Mouse (Mus musculus) bone marrow macrophage, adult 2 months (primary cell): ENCODE measurements around the gene Pdss1. TPM values are rescaled to one million over a fixed set of nuclear protein-coding genes. Genes with fewer than 3 reads are reported as not detected.
A peak's percentile ranks its signal among the peaks of the same experiment; 100 is the strongest.
"Not testable (repeated sequence)": the region's sequence is repeated elsewhere in the genome, so short reads cannot be mapped to it uniquely, and the experiment has no call there.

Experiments used
- H3K27ac ChIP-seq: 2 replicates; pipeline ENCODE4 v1.5.1; 2012; ENCODE audit warnings: low read depth, low read length; ENCODE audit not compliant: insufficient read depth
- H3K4me1 ChIP-seq: 2 replicates; pipeline ENCODE4 v1.6.1; 2012; ENCODE audit warnings: low read length; ENCODE audit not compliant: control insufficient read depth, insufficient read depth
- H3K4me3 ChIP-seq: 2 replicates; pipeline ENCODE4 v1.5.1; 2012; ENCODE audit warnings: mild to moderate bottlenecking, low read length, moderate library complexity; ENCODE audit not compliant: insufficient read depth
- CTCF ChIP-seq: IDR thresholded peaks from 2 replicates; pipeline ENCODE4 v1.5.1; 2012; ENCODE audit warnings: low read depth, mild to moderate bottlenecking, low read length, moderate library complexity
- POLR2A ChIP-seq: IDR thresholded peaks from 2 replicates; pipeline ENCODE4 v1.6.1; 2012; ENCODE audit warnings: mild to moderate bottlenecking, low read depth, low read length, borderline replicate concordance
- polyA plus RNA-seq: library from polyadenylated mRNA; stranded (reverse); fragments of >200 nt; gene quantifications from 2 replicates; pipeline ENCODE4 v1.2.4, GENCODE M21; 2012; ENCODE audit not compliant: missing spikeins, insufficient read depth, insufficient read length

Pdss1 gene
- 3.1 and 3.4 TPM in 2 replicates for polyA plus RNA-seq

DNA sequence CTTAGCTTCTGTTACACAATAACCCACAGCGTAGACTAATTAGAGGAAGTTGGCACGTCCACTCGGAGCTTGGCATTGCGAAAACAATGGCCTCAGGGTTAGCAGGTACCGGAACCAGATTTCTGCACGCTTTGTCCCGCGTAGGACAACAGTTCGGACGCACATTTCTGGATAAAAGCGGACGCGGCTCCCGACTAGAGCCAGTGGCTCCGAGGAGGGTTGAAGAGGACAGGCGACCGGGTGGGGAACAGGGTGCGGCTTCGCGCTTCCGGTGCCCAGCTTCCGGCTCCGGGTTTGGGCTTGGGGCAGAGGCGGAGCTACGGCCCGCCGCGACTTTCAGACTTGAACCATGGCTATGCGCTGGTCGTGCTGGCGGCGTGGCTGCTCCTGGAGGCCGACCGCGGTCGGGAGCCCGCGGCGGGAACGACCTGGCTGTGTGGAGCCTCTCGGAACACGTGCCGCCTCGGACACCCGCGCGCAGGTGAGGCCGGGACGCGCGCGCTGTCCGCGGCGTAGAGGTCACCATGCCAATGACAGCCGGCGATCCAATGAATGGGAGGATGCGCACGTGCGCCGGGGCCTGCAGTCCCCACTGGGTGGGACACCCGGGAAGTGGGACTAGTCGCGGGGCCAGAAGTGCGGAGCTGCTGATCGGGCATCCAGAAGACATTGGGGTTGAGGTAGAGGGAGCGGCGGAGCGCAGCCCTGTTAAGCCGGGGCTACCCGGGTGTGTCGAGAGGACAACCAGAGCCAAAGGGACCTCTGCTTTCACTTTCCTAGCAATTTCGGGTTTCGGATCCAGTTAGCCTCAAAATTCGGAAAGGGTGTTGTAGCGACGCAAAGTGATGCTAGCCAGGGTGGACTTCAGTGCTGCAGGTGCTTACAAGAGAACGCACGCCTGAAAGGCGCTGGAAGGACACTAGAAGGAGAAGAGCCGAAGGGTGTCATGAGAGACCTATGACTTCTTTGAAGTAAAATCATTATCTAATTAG, at the start of gene Pdss1:
Gene Pdss1, plus strand, starts transcription at position 241 of the 992 bp plus-strand sequence.
- peak within 1 kb of the TSS; percentile 84 for H3K27ac ChIP-seq
- peak within 1 kb of the TSS; percentile 86 for H3K4me3 ChIP-seq
- TF ChIP-seq POLR2A (0 out of 2 replicates have a peak, but pooled peaks have one; percentile 37), CTCF (no peak)
- peaks cover 6% of the 10 kb centered on the region for H3K4me1 ChIP-seq

DNA sequence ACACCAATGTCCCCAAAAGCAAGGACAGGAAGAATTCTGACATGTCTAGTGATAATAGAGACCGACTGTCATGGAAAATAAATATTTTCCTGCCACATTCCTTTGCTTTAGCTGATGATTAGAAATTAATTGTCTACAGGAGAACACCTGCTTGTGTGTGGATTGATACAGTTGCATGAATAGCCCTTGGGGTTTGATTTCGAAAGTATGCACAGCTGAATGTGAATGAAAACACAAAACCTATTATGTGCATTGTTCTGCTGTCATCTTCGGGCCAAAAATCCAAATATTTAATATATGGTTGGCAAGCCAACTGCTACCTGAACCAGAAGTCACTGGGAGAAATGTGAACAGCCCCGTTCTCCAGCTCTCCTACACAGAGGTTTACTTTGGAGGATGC, 43.4 kb upstream of the Pdss1 start:
- H3K4me1 ChIP-seq, result no peaks in the 10 kb centered on the region
- H3K27ac ChIP-seq, result no peak overlapping the region
- no peak overlapping the region for H3K4me3 ChIP-seq
- TF ChIP-seq CTCF, result no peak
- no peak for TF ChIP-seq POLR2A

GRCm38 (mm10) chr2:22857501-22857900, 37.8 kb upstream of the Pdss1 start:
- TF ChIP-seq CTCF, result no peak
- TF ChIP-seq POLR2A, result no peak
- Histone ChIP-seq H3K4me1 (peaks cover 22% of the 10 kb centered on the region), H3K4me3 (no peak overlapping the region), H3K27ac (no peak overlapping the region)

- Histone ChIP-seq H3K27ac (no peak overlapping the region), H3K4me1 (peaks cover 29% of the 10 kb centered on the region), H3K4me3 (no peak overlapping the region)
- no peak for TF ChIP-seq POLR2A
- TF ChIP-seq CTCF, result no peak
Observed at GRCm38 (mm10) chr2:22862194-22862593, 33.1 kb upstream of the Pdss1 start.

- peaks cover 25% of the 10 kb centered on the region for H3K4me1 ChIP-seq
- H3K27ac ChIP-seq, H3K4me3 ChIP-seq: not testable (repeated sequence)
- TF ChIP-seq CTCF, result peak; percentile 42; the same call in 1 of the 2 replicates
Observed at GRCm38 (mm10) chr2:22864394-22865037, 30.8 kb upstream of the Pdss1 start.

DNA sequence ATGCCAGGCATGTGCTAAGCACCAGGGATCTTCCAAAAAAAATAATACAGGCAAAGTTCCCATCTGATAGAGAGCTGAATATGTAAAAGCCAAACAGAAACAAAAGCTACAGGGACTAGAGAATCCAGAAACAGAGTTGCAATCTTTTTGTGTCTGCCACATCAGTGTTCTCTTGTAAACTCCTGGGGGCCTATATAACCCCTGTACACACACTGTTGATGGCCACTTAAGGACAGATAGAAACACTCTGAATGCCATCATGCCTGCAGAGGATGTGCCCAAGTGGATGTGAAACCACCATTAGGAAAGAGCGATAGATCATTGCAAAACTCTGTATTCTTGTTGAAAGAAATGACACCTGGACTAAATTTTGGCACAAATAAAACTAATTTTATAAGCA, 29.5 kb upstream of the Pdss1 start:
- TF ChIP-seq POLR2A, result no peak
- no peak for TF ChIP-seq CTCF
- H3K4me3 ChIP-seq, result no peak overlapping the region
- peaks cover 14% of the 10 kb centered on the region for H3K4me1 ChIP-seq
- H3K27ac ChIP-seq, result no peak overlapping the region

GRCm38 (mm10) chr2:22866894-22867424, 28.4 kb upstream of the Pdss1 start:
- H3K4me3 ChIP-seq, result no peak overlapping the region
- no peak overlapping the region for H3K27ac ChIP-seq
- H3K4me1 ChIP-seq, result peaks cover 6% of the 10 kb centered on the region
- TF ChIP-seq CTCF (no peak), POLR2A (no peak)

GRCm38 (mm10) chr2:22873159-22873558, 22.2 kb upstream of the Pdss1 start:
- Histone ChIP-seq H3K27ac (no peak overlapping the region), H3K4me1 (peaks cover 6% of the 10 kb centered on the region; the same call in 1 of the 2 replicates), H3K4me3 (no peak overlapping the region)
- TF ChIP-seq CTCF (no peak), POLR2A (no peak)

DNA sequence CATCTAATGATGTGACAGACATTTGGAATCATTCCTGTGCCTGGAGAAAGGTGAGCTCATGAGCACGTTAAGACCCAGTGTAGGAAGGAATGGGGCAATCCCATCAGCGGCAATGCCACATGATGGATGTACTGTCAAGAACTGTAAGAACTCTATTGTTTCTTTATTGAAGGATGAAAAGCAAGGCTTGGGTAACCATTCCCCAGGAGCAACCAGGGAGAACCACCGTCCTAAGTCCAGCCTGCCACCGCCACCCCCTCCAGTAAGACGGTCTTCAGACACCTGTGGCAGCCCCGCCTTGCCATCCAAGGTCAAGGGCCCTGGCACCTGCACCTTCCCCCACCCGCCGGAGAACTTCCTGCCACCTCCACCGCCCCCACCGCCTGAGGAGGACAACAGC, 20.7 kb upstream of the Pdss1 start:
- TF ChIP-seq POLR2A (no peak), CTCF (no peak)
- Histone ChIP-seq H3K4me3 (no peak overlapping the region), H3K27ac (no peak overlapping the region), H3K4me1 (peaks cover 6% of the 10 kb centered on the region; the same call in 1 of the 2 replicates)
